In the genomic region with DNA sequence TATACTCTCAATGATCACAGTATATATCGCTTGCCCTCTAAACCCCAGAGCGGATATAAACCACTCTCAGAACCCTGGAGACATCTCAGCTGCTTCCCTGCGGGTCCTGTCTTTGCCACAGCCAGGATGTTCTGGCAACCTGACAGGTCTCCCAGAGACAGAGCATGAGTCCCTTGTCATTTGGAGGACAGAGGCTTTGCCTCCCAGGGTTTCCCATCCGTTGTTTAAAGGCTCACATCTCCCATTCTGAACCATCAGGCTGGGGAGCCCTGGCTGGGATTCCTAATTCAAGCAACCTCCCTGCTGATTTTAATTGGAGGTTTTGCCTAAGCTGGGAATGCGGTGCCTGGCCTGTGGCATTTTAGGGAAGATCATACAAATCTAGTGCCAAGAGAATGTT, we compare ENCODE assay signal across 10 mouse cellular contexts.
DNase-seq lines count a peak whose midpoint lies in the region; ATAC-seq and TF ChIP-seq lines count a peak whose summit lies in the region.
"Had no signal": no experiment of that assay in that cellular context is flagged by ENCODE, and none has a peak within 500 bp of the region (broad histone marks: within the 10 kb centered on the region; RNA-seq: fewer than 3 reads in every experiment).

No protein-coding gene starts in this region.

- TF ChIP-seq CTCF in hindbrain, postnatal 0 days (IDR thresholded peaks at IDR 0.05; ENCODE audit: low read depth): no peak

- no peaks in the 10 kb centered on the region for H3K36me3 ChIP-seq in hindbrain, postnatal 0 days (ENCODE audit: insufficient read depth, low read length)
- H3K36me3 ChIP-seq in hindbrain, embryonic 12.5 days: no peaks in the 10 kb centered on the region
- H3K36me3 ChIP-seq: stomach, embryonic 15.5 days had no signal

- peak; percentile 11; the same call in 1 of the 2 replicates for ATAC-seq in hindbrain, postnatal 0 days
- ATAC-seq in hindbrain, embryonic 12.5 days (ENCODE audit: low FRiP score): no peak

- H3K4me1 ChIP-seq in hindbrain, postnatal 0 days (ENCODE audit: insufficient read depth, low read length): peaks cover 3% of the 10 kb centered on the region; the same call in 1 of the 2 replicates
- no peaks in the 10 kb centered on the region for H3K4me1 ChIP-seq in hindbrain, embryonic 12.5 days
- H3K4me1 ChIP-seq: stomach, embryonic 15.5 days had no signal

- no peak overlapping the region for H3K4me3 ChIP-seq in hindbrain, postnatal 0 days (ENCODE audit: low read length)
- no peak overlapping the region for H3K4me3 ChIP-seq in hindbrain, embryonic 12.5 days
- H3K4me3 ChIP-seq: stomach, embryonic 15.5 days had no signal

- H3K9me3 ChIP-seq in hindbrain, postnatal 0 days (ENCODE audit: low read length): no peaks in the 10 kb centered on the region
- no peaks in the 10 kb centered on the region for H3K9me3 ChIP-seq in hindbrain, embryonic 12.5 days (replicated peaks)
- H3K9me3 ChIP-seq: stomach, embryonic 15.5 days had no signal

- no peak overlapping the region for H3K4me2 ChIP-seq in hindbrain, postnatal 0 days (ENCODE audit: low read depth, low read length)
- H3K4me2 ChIP-seq in hindbrain, embryonic 12.5 days (replicated peaks): no peak overlapping the region
- H3K4me2 ChIP-seq: stomach, embryonic 15.5 days had no signal

- peak; percentile 31 for DNase-seq in hindbrain, postnatal 0 days (ENCODE audit: low spot score)
- DNase-seq in right cerebral cortex, postnatal 10 days (ENCODE audit: low spot score in 2 of 2): peak; percentile 51 to 57
- no peak for DNase-seq in right cerebral cortex, postnatal 36 days (ENCODE audit: low spot score in 2 of 2)
- peak; percentile 73 to 83 for DNase-seq in cerebellum, postnatal 36 days
- peak; percentile 13 for DNase-seq in retina, embryonic 14.5 days (ENCODE audit: low spot score)
- DNase-seq in urinary bladder, postnatal 14 days (ENCODE audit: low spot score): no peak
- DNase-seq in gastrocnemius, postnatal 10 days: no peak

- no peak overlapping the region for H3K27ac ChIP-seq in hindbrain, postnatal 0 days
- H3K27ac ChIP-seq in hindbrain, embryonic 12.5 days: no peak overlapping the region
- H3K27ac ChIP-seq: macrophage; stomach, embryonic 15.5 days had no signal

- no peaks in the 10 kb centered on the region for H3K27me3 ChIP-seq in hindbrain, postnatal 0 days (ENCODE audit: insufficient read depth, low read length)
- H3K27me3 ChIP-seq in hindbrain, embryonic 12.5 days: no peaks in the 10 kb centered on the region
- H3K27me3 ChIP-seq: stomach, embryonic 15.5 days had no signal

- H3K9ac ChIP-seq in hindbrain, postnatal 0 days (replicated peaks; ENCODE audit: low read length): no peak overlapping the region
- H3K9ac ChIP-seq in hindbrain, embryonic 12.5 days: no peak overlapping the region
- H3K9ac ChIP-seq: stomach, embryonic 15.5 days had no signal

- 24% methylated on average over 5 of the region's 5 CpGs for WGBS in hindbrain, postnatal 0 days
- 54% methylated on average over 5 of the region's 5 CpGs for WGBS in hindbrain, embryonic 12.5 days

Comparison
In these comparisons a context has a peak if more than half of its experiments do, and no peak if none do; other contexts are left out.
1. DNase-seq: peak in hindbrain, postnatal 0 days (single experiment), right cerebral cortex, postnatal 10 days (2 of 2), cerebellum, postnatal 36 days (2 of 2) and retina, embryonic 14.5 days (single experiment); none in right cerebral cortex, postnatal 36 days (0 of 2), urinary bladder, postnatal 14 days (single experiment) and gastrocnemius, postnatal 10 days (single experiment).